Mouse (Mus musculus): ENCODE measurements at regions not wholly inside any gene's neighbourhood (a gene's known extent, or its start where the extent isn't known, plus 50 kb on each side); places are given as distances from the start of the nearest gene placed in this dataset.

DNA sequence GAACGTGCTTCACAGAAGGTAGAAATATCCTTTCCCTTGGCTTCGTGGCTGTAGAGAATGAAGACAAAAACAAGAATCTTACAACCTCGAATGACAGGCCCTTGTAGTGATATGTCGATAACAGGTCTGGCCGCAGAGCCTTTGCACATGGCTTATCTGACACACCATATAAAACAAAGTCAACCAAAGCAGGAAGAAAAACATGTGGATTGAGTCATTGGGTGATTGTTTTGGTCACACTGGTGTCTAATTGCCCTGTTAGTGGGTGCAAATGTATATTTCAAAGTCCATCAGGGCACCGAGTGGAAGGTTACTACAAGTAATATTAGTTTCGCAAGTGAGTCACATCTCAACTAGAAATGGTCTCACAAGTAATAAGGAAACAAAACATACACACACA lies 569.9 kb upstream of the Itga1 start:
- no peak for DNase-seq

DNA sequence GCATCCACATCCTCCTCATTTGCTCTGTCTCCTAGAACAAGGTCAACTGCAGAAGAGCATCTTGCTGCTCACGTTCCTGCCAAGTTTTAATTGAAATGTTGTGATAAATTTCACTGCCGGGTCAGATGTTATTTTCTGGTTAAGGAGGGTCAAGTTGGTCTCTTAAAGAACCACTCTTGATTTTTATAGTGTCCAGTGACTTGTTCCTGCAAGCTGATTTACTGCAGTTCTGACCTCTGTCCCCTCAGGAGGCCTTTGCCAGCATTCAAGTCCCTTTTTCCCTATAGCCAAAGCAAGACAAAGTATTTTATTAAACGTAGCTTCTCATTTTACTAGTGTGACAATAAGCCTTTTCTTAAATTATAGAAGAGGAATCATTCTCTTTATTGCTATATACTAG lies 567.8 kb upstream of the Itga1 start:
- no peak for DNase-seq

DNA sequence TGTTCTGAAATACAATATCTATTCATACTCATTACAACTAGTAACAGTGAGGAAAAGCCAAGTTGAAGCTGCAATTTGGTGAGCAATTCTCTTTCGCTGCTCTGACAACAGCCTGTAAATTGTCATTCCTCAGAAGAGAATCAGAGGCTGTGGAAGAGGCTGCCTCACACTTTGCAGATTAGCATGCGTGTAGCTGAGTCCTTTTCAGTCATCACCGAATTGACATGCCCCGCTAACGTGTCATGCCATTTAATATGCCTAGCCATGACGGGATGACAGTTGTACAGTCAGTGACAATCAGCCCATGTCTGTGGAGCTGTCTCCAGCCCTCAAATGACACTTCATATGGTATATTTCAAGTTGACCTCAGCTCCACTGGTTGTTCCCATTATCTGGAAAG lies 553.4 kb upstream of the Itga1 start:
- DNase-seq: no peak

DNA sequence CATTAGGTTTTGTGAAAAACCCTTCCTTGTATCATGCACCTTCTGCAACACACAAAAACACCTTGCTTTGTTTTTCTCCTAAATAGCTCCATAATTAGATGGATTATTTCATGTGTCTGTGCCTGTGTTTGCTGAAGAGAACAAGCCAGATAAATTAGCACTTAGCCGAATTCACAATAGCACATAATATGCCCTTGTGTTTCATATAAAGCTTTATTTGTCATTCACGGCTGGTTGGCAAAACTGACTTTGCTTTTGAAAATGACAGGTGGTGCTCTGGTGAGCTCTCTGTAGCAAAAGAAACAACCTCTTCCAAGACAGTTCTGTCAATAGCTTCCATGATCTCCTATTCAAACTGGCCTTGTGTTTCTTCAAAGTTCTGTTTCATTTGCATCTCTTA lies 551.2 kb upstream of the Itga1 start:
- DNase-seq: no peak

DNA sequence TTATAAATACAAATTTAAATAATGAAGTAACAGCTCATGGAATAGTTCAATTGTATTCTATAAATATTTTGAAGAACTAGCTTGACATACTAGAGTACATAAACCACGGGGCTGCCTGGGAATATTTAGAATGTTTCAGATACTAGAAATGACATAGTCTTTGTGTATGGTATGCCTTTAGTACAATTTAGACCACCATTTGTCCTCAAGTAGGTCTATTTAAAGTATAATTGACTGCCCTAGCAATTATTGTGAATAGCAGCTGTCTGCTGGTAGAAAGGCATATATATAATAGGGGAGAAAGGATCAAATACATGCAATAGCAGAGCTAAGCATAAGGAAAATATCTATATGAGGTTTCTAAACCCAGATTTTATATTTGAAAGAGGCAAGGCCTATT lies 550.6 kb upstream of the Itga1 start:
- DNase-seq: no peak

DNA sequence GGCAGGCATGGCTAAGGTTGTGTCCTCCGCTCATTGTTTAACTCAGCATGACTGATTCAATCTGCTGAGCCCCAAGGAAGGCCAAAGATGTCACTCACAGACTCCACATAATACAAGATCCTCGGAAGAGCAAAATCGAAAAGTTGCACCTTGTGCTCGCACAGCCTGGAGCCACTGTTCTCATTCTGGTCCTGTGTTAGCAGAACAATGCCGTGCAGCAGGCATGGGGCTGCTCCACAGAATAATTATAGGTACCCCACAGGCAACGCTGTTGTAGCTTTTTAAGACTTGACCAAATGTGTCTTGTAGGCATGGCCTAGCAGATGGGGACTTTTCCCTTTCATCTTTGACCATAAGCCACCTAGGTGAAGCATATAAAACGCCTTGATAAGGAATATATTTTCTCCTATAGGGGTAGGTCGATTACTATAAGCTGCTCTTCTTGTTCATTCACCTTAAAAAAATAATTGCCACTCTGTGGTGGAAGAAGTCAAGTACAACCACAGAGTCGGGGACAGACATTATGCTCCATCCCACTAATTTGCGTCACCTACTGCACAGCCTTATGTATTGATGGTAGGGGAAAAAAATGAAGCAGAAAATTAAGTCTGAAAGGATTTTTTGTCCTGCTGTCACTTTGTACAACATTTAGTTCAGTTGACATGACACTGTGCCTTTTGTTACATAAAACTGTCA lies 529.8 kb upstream of the Itga1 start:
- DNase-seq: peak; percentile 58

DNA sequence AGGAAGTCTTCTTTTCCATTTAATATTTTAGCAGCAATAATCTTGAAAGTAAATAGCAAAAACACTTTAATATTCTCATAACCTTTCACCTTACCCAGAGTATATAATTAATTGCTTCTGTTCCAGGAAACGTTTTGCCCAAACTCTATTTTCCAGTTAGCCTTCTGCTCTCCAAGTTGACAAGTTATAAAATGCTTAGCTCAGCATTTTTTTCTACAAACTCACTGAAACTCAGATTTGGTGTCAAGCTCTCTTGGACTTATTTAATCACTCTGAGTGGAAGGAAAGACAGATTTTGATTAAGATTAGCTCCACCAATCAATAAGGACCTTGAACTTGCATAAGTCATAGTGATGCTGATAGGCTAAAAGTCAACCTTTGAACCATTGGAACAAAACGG lies 528.8 kb upstream of the Itga1 start:
- DNase-seq: no peak

DNA sequence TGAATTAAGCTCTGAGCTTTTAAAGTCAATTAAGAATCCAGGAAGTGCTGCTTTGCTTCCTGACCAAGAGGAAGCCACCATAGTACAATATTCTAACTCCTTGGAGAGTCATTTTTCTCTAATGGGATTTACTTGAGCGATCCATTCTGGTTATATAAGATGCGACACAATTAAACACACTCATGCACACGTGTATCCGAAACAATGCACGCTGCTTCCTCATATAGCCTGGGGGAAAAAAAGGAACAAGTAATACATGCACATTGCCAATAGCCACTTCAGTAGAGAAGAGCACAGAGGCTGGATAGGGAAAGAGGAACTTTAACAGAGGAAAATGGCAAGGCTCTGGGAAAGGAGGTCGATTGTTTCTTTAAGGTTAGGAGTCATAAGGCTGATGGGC lies 511.4 kb upstream of the Itga1 start:
- DNase-seq: peak; percentile 3

DNA sequence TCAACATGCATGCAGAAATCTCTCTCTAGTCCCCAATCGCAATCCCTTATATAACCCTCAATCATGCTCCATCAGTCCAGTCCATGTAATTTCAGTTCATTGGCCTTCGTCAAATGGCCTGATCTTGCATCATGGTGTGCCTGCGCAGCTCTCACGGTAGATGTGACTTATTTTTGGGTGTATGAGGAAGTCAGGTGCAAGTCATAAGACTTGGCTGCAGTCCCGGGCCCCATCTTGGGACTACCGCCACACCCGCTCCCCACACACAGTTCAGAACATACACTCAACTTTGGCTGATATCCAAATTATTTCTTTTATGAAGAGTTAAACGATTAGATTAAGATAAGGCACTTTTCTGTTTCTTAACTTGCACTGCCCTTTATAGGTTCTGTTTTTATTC lies 504.7 kb upstream of the Itga1 start:
- DNase-seq: no peak

DNA sequence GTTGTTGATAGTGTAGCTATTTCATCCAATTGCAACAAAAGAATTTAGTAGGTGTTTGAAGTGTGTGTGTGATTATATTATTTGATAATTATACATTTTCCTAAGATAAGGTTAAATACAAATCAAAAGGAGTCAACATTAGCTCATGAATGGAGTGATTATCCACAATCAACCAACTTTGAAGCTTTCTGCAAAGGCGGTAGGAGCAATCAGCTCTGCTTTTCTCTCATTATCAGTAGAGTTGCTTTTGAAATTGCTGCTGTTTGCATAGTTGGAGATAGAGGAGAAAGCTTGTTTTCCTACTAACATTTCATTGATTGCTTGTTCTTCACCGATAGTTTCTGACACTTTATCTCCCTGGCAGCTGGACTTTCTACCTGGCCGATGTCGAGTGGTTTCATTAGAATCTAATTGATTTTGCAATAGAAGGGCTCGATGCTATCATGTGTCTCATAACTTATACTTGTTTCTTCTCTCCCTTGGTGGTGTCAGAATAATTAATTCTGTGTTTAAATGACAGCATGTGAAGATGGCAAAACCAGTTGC lies 493.4 kb upstream of the Itga1 start:
- DNase-seq: no peak

DNA sequence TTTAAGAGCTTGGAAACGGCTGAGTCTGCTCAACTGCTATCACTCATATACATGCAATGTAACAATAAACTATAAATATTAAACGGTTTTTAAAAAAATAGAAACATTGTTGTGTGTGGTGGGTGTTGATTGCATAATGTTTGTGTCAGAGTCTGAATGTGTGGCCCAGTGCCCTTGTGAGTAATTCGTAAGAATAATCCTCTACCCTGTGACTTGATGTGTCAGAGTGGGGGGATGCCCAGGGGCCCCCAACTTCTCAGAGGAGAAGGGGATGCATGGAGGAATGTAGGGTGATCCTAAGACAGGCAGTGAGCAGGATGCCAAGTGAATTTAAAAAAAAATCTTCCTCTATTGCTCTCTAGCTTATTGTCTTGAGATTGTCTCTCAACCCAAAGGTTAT lies 474.2 kb upstream of the Itga1 start:
- DNase-seq: no peak

DNA sequence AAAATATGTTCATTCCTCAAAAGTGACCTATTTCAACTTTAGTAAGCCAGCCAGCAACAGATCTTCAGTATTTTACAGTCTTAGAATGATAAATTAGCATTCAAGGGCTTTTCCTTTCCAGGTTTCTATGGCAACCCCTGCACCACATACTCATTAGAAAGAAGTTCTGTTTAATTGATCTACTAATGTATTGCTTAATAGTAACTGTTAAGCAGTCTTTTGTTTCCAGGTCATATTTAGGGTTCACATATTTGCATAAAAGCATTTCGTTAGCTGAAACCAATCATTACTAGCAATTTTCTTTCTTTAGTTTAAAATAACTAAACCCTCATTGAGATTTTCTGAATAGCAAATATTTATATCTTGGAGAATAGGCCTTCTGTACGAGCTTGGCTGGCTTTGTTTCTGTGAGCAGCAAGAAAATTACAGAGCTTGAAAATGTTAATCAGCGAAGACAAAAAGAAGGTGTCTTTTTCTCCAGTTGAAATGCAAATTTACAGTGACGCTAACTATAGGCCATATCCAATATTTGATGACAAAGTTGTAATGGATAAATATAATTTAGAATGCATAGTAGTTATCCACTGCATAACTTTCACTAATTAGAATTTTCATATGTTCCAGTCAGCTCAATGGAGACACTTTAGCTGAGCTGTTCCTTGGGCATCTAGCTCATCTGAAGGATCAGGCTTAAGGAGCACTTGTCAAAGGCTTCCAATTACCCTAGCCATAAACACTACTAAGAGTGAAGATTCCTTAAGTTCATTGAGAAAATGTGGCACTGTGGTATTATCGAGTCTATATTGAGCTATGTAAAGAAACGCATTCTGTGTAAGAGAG lies 473.5 kb upstream of the Itga1 start:
- DNase-seq: no peak

DNA sequence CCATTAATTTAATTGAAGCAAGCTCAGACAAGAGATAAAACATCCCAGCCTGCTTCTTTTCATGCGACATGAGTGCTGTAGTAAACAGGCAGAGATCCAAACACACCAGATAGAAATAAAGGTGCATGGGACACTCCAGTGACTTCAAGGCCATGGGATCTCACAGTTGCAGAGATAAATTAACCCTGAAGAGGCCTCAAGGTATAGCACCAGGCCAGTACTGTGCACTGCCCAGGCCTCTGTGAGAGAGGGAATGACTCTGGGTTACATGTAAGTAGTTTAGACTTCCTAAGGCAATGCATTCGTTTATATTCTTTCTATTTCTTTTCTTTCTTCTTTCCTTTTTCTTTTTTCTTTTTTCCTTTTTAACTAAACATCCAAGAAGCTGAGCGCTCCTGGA lies 439.4 kb upstream of the Itga1 start:
- no peak for DNase-seq

DNA sequence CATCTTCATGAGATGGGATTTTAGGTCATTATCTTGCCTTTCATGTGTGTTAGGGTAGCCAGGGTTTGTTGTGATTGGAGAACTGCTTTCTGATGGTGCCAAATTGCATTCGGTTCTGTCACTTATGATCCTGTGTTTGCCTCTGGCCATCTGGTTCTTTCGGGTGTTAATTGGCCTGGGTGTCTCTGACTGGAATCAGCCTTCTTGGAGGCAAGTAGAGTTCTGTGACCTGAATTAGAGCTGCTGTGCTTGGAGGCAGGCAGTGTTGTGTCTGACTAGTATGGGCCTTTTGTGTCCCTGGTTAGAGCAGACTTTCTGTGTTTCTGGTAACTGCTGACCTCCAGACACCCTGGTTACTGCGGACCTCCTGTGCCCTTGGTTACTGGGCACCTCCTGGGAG lies 434.1 kb upstream of the Itga1 start:
- peak; percentile 15 for DNase-seq

DNA sequence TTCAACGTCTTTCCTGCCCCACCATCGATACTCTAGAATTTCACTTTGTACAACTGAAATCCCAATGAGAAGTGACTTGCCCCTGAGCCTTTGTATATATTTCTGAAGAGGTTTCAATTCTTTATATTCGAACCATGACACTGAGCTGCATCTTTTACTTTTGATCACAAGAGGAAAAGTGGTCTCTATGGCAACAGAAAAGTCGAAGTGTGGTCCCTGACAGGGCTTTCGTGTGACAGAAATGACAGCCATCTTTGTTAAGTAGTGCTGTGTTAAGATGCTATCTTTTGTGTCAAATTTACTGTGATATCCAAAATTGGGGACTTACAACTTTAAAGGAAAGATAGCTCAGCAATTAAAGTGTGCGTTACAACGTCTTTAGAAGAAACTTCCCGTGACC lies 412.1 kb upstream of the Itga1 start:
- no peak for DNase-seq

DNA sequence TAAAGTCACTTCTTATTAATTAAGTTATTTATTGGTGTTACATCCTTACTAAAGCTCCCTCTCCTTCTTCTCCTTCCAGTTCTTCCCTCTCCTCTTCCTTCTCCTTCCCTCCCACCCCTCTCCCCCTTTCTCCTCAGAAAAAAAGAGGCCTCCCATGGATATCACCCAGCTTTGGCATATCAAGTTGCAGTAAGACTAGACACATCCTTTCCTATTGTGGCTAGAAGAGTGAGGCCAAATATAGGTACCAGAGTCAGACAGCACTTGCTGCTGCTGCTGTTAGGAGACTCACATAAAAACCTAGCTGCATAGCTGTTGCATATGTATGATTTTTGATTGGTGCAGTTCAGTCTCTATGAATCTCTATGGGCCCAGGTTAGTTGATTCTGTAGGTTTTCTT lies 410.4 kb upstream of the Itga1 start:
- DNase-seq: no peak

DNA sequence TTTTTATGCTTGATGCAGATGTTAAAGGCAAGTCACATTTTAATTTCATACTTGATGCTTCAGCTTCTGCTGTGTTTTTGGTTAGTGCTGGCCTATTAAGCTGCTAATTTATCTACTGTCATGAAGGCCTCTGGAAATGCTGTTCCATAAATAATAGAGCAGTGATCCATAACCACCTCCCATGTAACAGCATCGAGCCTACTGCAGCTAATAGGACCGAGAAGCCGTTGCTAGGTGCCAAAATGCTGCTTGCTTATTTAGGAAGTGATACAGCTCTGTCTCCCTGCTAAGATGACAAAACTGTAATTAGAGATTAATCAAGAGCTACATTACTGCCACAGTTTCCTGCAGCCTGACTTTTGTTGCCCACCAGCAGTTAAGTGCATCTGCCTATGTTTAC lies 406.9 kb upstream of the Itga1 start:
- peak; percentile 24 for DNase-seq

DNA sequence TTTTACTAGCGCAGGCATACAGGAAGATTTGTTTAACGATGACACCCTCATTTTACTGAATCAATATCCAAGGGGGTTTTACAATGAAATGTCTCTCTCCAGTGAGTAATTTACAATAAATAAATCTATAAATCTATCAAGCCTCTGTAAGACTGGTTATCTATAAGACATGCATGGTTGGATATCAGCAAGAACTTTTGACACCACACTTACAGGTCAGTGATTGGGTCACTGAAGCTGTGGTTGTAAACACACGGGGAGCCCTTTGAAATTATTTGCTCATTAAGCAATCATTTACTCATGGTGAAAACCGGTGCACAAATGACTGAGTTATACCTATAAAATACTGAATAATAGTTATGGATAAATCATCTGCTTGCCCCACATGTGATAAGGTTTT lies 392.6 kb upstream of the Itga1 start:
- no peak for DNase-seq

DNA sequence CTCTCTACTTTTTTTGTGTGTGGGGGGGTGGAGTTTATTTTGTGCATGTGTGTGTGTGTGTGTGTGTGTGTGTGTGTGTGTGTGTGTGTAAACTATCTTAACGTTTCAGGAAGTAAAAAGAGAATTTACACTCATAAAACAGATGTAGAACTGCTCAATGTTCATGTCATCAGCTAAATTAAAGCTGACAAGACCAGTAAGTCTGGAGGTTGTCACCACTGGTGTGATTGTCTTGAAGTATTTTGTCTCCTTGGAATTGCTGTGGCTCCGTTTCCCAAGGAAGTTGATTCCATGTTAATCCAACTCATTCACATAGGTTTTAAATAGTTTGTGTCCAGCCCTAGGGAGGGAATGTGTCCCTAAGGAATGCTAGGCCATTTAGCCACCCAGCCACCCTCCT lies 374.1 kb upstream of the Itga1 start:
- no peak for DNase-seq

DNA sequence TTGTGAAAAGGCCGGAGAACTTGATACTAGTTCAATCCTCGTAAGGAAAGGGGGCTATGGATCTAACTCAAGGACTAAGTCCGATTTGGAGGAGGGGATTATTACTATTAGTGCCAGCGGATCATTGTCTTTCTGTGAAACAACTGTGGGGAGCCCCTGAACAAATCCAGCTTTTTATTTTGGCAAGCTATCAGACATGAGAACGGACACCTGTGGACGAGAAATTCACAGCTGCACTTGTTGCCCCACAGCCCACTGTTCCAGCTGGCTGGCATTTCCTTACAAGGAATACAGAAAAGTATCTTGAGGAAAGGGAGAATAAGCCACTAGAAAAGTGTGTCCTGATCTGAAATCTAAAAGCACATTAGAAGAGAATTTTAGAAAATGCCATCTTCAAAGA lies 363.9 kb upstream of the Itga1 start:
- no peak for DNase-seq

DNA sequence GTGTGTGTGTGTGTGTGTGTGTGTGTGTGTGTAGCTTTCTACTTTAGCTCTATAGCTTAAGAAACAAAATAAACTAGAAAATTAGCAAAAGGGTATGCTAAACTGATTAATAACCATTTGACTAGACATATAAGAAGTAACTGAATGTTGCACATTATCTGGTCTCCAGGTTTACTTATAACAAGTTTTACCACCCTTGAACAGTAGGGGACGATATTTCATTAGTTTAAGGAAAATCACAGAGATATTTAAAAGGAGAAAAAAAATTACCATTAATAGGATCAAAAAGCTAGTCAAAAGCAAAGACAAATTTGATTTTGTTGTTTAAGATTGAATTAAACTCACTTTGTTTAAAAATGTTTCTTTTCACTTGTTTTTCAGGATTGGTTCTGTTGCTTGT lies 349.5 kb upstream of the Itga1 start:
- peak; percentile 52 for DNase-seq

DNA sequence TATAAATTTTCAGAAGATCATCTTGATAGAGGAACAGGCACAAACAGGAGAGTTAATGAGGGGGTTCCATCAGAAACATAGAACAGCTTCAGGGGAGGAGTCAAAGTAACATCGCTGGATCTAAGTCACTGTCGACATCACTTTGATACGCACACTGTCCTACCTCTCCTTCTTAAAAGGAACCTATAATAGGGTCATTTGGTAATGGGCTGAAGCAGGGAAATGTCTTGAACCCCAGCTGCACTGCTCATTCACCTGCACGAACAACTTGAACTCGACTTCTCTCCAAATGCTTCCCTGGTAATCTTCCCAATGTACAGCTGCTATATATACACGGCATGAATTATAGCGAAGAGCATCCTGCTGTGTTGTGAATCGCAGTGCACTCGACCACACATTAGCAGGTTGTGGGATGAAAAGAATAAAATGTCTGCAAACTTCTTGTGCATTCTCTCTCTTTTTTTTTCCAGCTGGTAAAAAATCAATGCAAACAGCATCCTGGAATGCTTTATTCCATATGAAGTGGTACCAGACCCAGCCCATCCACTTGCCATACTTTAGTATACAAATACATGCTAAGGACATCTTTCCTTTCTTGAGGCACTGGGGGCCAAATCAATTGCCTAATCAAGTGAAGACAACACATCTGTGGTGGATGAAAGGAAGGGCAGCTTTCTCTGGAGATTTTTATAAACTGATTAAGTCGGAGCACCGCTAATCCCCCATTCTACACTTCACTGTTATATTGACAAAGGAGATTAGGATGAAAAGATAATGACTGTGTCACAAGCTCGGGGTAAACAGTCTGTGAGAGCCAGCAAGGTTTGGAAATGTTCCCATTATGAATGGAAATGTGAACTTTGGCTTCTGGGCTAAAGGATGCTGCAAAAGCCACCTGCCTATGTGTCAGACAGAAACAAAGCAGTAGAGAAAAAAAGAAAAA lies 325.6 kb upstream of the Itga1 start:
- peak; percentile 76 for DNase-seq

Measured in retina, postnatal 1 day (tissue).